19 mouse cellular contexts compared by ENCODE assay signal in the genomic region with DNA sequence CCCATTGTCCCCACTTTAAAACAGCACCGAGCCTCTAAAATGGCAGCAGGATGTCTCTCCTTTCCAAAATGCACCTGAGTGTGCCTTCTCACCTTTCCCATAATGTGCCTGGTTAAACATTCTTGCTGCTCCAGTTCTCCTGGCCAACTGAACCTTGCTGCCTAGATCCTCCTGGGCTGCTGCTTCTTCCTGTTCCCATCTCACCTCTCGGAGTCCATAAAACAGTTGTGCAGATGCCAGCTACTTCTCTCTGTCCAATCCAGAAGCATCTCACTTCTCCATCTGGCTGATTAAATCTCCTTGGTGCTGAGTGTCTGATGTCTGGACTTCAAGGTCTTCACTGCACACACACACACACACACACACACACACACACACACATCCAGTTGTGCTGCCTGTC. TPM values are rescaled to one million over a fixed set of nuclear protein-coding genes. Genes with fewer than 3 reads are reported as not detected.
"Had no signal": no experiment of that assay in that cellular context is flagged by ENCODE, and none has a peak within 500 bp of the region (broad histone marks: within the 10 kb centered on the region; RNA-seq: fewer than 3 reads in every experiment).

No protein-coding gene starts in this region.

- H3K9me3 ChIP-seq: liver, embryonic 13.5 days; midbrain, embryonic 12.5 days; midbrain, embryonic 15.5 days; neural tube, embryonic 12.5 days; neural tube, embryonic 15.5 days had no signal

- H3K4me3 ChIP-seq: left cerebral cortex, adult 2 months; liver, embryonic 13.5 days; midbrain, embryonic 12.5 days; midbrain, embryonic 15.5 days; neural tube, embryonic 12.5 days; neural tube, embryonic 15.5 days had no signal

- H3K4me1 ChIP-seq: neural tube, embryonic 12.5 days had no signal

- DNase-seq: layer of hippocampus, postnatal 36 days; liver, embryonic 13.5 days; lung, embryonic 14.5 days; right cerebral cortex, adult 18-20 months; right cerebral cortex, postnatal 14 days; right cerebral cortex, postnatal 4 days; thymus, adult 2 months; thymus, postnatal 14 days; thymus, postnatal 4 days had no signal

- H3K36me3 ChIP-seq: liver, embryonic 13.5 days; midbrain, embryonic 12.5 days; midbrain, embryonic 15.5 days; neural tube, embryonic 12.5 days; neural tube, embryonic 15.5 days had no signal

- H3K4me2 ChIP-seq: liver, embryonic 13.5 days; lung, embryonic 14.5 days; midbrain, embryonic 12.5 days; midbrain, embryonic 15.5 days; neural tube, embryonic 12.5 days; neural tube, embryonic 15.5 days had no signal

- H3K9ac ChIP-seq: liver, embryonic 13.5 days; lung, embryonic 14.5 days; midbrain, embryonic 12.5 days; midbrain, embryonic 15.5 days; neural tube, embryonic 12.5 days; neural tube, embryonic 15.5 days had no signal

- H3K27ac ChIP-seq: left cerebral cortex, adult 2 months; liver, embryonic 13.5 days; macrophage; midbrain, embryonic 12.5 days; midbrain, embryonic 15.5 days; neural tube, embryonic 12.5 days; neural tube, embryonic 15.5 days; stomach, postnatal 0 days had no signal

- H3K27me3 ChIP-seq: liver, embryonic 13.5 days; midbrain, embryonic 12.5 days; midbrain, embryonic 15.5 days; neural tube, embryonic 12.5 days; neural tube, embryonic 15.5 days had no signal

- ATAC-seq: intestine, postnatal 0 days; lung, postnatal 0 days; midbrain, embryonic 15.5 days had no signal

RNA-seq across cellular contexts. Expression of gene Cgn, which starts 31.4 kb away (rescaled TPM):
- total RNA-seq: megakaryocyte, adult 5-6 weeks had no signal
